Mouse (Mus musculus): Measurements from ENCODE around the gene Stk32c.

GRCm38 (mm10) chr7:139217046-139217445 lies 3.9 kb upstream of the Stk32c start:
- TF ChIP-seq POLR2A (IDR thresholded peaks at IDR 0.05; ENCODE audit: low read depth, low read length) (no peak), CTCF (IDR thresholded peaks at IDR 0.05; ENCODE audit: extremely low read depth, insufficient read depth, insufficient read length, insufficient replicate concordance) (no peak)

Measured in spleen, adult 2 months (tissue).